Mouse (Mus musculus): Measurements from ENCODE around the gene Trim39. TPM values are rescaled to one million over a fixed set of nuclear protein-coding genes. Genes with fewer than 3 reads are reported as not detected.
A peak's percentile ranks its signal among the peaks of the same experiment; 100 is the strongest.

Gene Trim39
- polyA plus RNA-seq, 1 experiment from 2014 or later = 8.7 TPM

DNA sequence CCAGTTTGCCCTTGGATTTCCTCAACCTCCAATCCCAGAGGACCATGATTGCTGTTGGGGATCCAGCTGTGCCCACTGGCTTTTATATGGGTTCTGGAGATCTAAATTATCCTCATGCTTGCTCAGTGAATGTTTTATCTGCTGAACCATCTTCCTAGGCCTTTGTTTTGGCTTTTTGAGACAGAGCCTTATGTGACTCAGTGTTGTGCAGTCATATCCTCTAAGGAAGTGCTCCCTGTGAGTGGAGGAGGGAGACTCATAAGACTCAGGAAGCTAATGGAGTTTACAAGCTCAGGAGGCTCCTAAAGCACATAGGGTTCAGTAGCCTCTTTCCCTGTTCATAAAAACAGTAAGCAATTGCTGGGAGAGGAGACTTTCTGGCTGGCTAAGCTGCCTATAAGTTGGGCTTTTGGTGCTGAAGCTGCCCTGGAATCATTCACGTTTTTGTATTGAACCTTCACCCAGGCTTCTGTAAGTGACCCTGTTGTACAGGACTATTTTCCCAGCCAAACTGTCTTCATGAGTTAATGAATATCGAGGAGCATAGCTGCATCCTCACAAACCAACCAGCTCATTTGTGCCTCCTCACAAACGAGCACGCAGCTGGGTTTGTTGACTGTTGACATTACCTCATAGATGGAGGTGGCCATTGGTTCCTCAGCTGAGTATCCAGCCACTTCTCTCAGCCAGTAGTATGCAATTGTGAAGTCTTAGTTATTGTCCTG lies 9.6 kb upstream of the Trim39 start:
- Histone ChIP-seq H3K27me3 (ENCODE audit: control insufficient read depth, insufficient read depth, low read length) (no peaks in the 10 kb centered on the region), H3K27ac (replicated peaks in 1 of 2; ENCODE audit: control insufficient read depth in 1 of 2, insufficient read depth in 1 of 2, low read depth in 2 of 2, low read length in 2 of 2) (no peak overlapping the region), H3K4me1 (ENCODE audit: control insufficient read depth in 2 of 2, insufficient read depth in 2 of 2, low read length in 2 of 2) (no peaks in the 10 kb centered on the region), H3K9ac (ENCODE audit: low read length) (no peak overlapping the region), H3K4me3 (ENCODE audit: control insufficient read depth in 1 of 2, insufficient read depth in 1 of 2, low read depth in 1 of 2, low read length in 2 of 2) (no peak overlapping the region), H3K9me3 (ENCODE audit: control insufficient read depth, low read length) (peaks cover 7% of the 10 kb centered on the region; the same call in 1 of the 2 replicates), H3K4me2 (ENCODE audit: low read length) (no peak overlapping the region), H3K36me3 (ENCODE audit: control insufficient read depth, insufficient read depth, low read length) (peaks cover 23% of the 10 kb centered on the region)
- 90% methylated on average over 4 of the region's 4 CpGs for WGBS
- no peak for ATAC-seq (ENCODE audit: insufficient number of reproducible peaks, insufficient read depth, low FRiP score, low read depth)

DNA sequence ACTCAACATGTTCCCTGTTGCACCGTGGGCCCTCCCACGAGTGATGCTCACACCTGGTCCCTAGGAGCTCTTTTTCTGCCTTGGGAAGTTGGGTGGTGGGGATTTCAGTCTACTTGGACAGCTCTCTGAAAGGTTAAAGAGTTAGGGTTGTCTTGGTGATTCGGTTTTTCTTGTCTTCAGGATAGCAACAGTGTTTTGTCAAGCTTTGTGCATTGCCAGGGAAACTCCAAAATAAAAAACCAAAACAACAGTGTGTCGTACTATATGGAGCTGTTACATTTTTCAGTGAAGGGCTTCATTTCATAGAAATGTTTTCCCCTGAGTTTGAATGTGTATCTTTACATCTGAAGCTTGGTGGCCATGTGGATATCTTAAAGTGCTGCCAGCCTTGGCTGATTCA lies 2.7 kb upstream of the Trim39 start:
- ATAC-seq (ENCODE audit: insufficient number of reproducible peaks, insufficient read depth, low FRiP score, low read depth) = no peak
- Histone ChIP-seq H3K4me1 (ENCODE audit: control insufficient read depth in 2 of 2, insufficient read depth in 2 of 2, low read length in 2 of 2) (peaks cover 8 to 26% of the 10 kb centered on the region in 2 experiments), H3K9ac (ENCODE audit: low read length) (no peak overlapping the region), H3K9me3 (ENCODE audit: control insufficient read depth, low read length) (no peaks in the 10 kb centered on the region), H3K4me2 (ENCODE audit: low read length) (no peak overlapping the region), H3K4me3 (ENCODE audit: control insufficient read depth in 1 of 2, insufficient read depth in 1 of 2, low read depth in 1 of 2, low read length in 2 of 2) (no peak overlapping the region), H3K36me3 (ENCODE audit: control insufficient read depth, insufficient read depth, low read length) (peaks cover 30% of the 10 kb centered on the region), H3K27ac (replicated peaks in 1 of 2; ENCODE audit: control insufficient read depth in 1 of 2, insufficient read depth in 1 of 2, low read depth in 2 of 2, low read length in 2 of 2) (no peak overlapping the region), H3K27me3 (ENCODE audit: control insufficient read depth, insufficient read depth, low read length) (no peaks in the 10 kb centered on the region)
- 87% methylated on average over 4 of the region's 4 CpGs for WGBS

DNA sequence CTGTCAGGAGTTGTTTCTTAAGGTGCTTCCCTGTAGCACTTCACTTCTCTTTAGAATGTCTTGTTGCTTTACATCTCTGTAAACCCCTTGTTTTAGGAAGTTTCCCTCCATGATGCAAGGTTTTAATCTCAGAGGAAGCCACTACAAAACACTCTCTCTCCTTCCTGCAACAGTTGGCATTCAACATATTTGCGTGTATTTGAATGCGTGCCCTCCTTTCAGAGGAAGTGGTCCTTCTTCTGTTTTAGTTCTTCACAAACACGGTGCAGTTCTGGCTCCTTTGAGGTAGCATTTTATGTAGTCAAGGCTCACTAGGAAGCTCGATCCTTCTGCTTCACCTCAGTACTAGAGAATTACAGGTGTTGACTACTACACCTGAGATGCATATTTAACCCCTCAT lies 1.7 kb upstream of the Trim39 start:
- Histone ChIP-seq H3K9ac (ENCODE audit: low read length) (no peak overlapping the region), H3K4me2 (ENCODE audit: low read length) (no peak overlapping the region), H3K27ac (replicated peaks in 1 of 2; ENCODE audit: control insufficient read depth in 1 of 2, insufficient read depth in 1 of 2, low read depth in 2 of 2, low read length in 2 of 2) (no peak overlapping the region), H3K27me3 (ENCODE audit: control insufficient read depth, insufficient read depth, low read length) (no peaks in the 10 kb centered on the region), H3K4me3 (ENCODE audit: control insufficient read depth in 1 of 2, insufficient read depth in 1 of 2, low read depth in 1 of 2, low read length in 2 of 2) (no peak overlapping the region), H3K9me3 (ENCODE audit: control insufficient read depth, low read length) (no peaks in the 10 kb centered on the region), H3K36me3 (ENCODE audit: control insufficient read depth, insufficient read depth, low read length) (peaks cover 28% of the 10 kb centered on the region), H3K4me1 (ENCODE audit: control insufficient read depth in 2 of 2, insufficient read depth in 2 of 2, low read length in 2 of 2) (peaks cover 8 to 26% of the 10 kb centered on the region in 2 experiments)
- no peak for ATAC-seq (ENCODE audit: insufficient number of reproducible peaks, insufficient read depth, low FRiP score, low read depth)
- 84% methylated on average over 4 of the region's 4 CpGs for WGBS

- WGBS = 81% methylated on average over 9 of the region's 9 CpGs
- Histone ChIP-seq H3K9ac (ENCODE audit: low read length) (peak overlapping the region; percentile 95), H3K4me2 (ENCODE audit: low read length) (peak overlapping the region; percentile 81), H3K9me3 (ENCODE audit: control insufficient read depth, low read length) (no peaks in the 10 kb centered on the region), H3K27me3 (ENCODE audit: control insufficient read depth, insufficient read depth, low read length) (no peaks in the 10 kb centered on the region), H3K4me1 (ENCODE audit: control insufficient read depth in 2 of 2, insufficient read depth in 2 of 2, low read length in 2 of 2) (peaks cover 8 to 26% of the 10 kb centered on the region in 2 experiments), H3K4me3 (ENCODE audit: control insufficient read depth in 1 of 2, insufficient read depth in 1 of 2, low read depth in 1 of 2, low read length in 2 of 2) (peak overlapping the region; percentile 90 to 96; a peak in 2 of 4 replicates), H3K27ac (replicated peaks in 1 of 2; ENCODE audit: control insufficient read depth in 1 of 2, insufficient read depth in 1 of 2, low read depth in 2 of 2, low read length in 2 of 2) (no peak overlapping the region), H3K36me3 (ENCODE audit: control insufficient read depth, insufficient read depth, low read length) (peaks cover 34% of the 10 kb centered on the region)
- no peak for ATAC-seq (ENCODE audit: insufficient number of reproducible peaks, insufficient read depth, low FRiP score, low read depth)
Observed at GRCm38 (mm10) chr17:36272643-36273366, 758 bp upstream of the Trim39 start.

DNA sequence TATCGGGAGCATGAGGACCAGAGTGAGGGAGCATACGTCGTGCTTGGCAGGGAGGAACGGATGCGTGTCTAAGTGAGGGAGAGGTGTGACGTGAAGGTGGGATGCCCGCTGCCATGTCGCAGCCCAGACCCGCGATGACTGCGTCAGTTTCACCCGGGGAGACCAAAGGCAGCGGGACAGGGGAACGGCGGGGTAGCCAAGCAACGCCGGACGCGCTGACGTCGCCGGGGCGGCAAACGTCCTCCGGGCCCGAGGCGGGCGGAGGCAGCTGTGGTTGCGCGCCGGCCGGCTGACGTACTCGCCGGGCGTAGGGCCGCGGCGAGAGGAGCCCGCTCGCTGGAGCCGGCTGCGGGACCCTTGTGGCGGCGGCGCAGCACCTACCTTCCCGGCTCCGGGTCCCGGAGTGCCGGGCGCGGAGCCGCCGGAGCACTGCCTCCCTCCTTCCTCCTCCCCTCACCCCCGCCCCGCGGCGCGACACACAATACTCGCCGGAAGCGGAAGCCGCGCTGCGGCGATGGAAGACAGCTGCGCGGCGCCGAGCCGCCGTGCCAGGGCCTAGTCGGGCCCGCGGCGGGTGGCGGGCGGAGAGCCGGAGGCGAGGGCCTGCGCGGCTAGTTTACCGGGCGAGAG lies 976 bp downstream of the Trim39 start:
- ATAC-seq (ENCODE audit: insufficient number of reproducible peaks, insufficient read depth, low FRiP score, low read depth) = peak; percentile 87
- Histone ChIP-seq H3K4me2 (ENCODE audit: low read length) (peak overlapping the region; percentile 81), H3K27me3 (ENCODE audit: control insufficient read depth, insufficient read depth, low read length) (no peaks in the 10 kb centered on the region), H3K27ac (replicated peaks in 1 of 2; ENCODE audit: control insufficient read depth in 1 of 2, insufficient read depth in 1 of 2, low read depth in 2 of 2, low read length in 2 of 2) (peak overlapping the region; percentile 73 to 88), H3K36me3 (ENCODE audit: control insufficient read depth, insufficient read depth, low read length) (peaks cover 46% of the 10 kb centered on the region), H3K9me3 (ENCODE audit: control insufficient read depth, low read length) (no peaks in the 10 kb centered on the region), H3K4me3 (ENCODE audit: control insufficient read depth in 1 of 2, insufficient read depth in 1 of 2, low read depth in 1 of 2, low read length in 2 of 2) (peak overlapping the region; percentile 90 to 96), H3K4me1 (ENCODE audit: control insufficient read depth in 2 of 2, insufficient read depth in 2 of 2, low read length in 2 of 2) (peaks cover 8 to 26% of the 10 kb centered on the region in 2 experiments), H3K9ac (ENCODE audit: low read length) (peak overlapping the region; percentile 95)
- under 1% methylated on average over 60 of the region's 84 CpGs for WGBS

- no peak overlapping the region for H3K4me3 ChIP-seq (ENCODE audit: control insufficient read depth in 1 of 2, insufficient read depth in 1 of 2, low read depth in 1 of 2, low read length in 2 of 2)
- no peak overlapping the region for H3K9ac ChIP-seq (ENCODE audit: low read length)
- no peaks in the 10 kb centered on the region for H3K9me3 ChIP-seq (ENCODE audit: control insufficient read depth, low read length)
- peaks cover 79% of the 10 kb centered on the region for H3K36me3 ChIP-seq (ENCODE audit: control insufficient read depth, insufficient read depth, low read length)
- WGBS = 84% methylated on average over 5 of the region's 5 CpGs
- no peak overlapping the region for H3K4me2 ChIP-seq (ENCODE audit: low read length)
- no peak for ATAC-seq (ENCODE audit: insufficient number of reproducible peaks, insufficient read depth, low FRiP score, low read depth)
- peaks cover 0 to 5% of the 10 kb centered on the region in 2 experiments; a peak in 3 of 4 replicates for H3K4me1 ChIP-seq (ENCODE audit: control insufficient read depth in 2 of 2, insufficient read depth in 2 of 2, low read length in 2 of 2)
- no peak overlapping the region for H3K27ac ChIP-seq (replicated peaks in 1 of 2; ENCODE audit: control insufficient read depth in 1 of 2, insufficient read depth in 1 of 2, low read depth in 2 of 2, low read length in 2 of 2)
- H3K27me3 ChIP-seq (ENCODE audit: control insufficient read depth, insufficient read depth, low read length) = no peaks in the 10 kb centered on the region
Observed at GRCm38 (mm10) chr17:36265834-36266233, 6.2 kb downstream of the Trim39 start.

DNA sequence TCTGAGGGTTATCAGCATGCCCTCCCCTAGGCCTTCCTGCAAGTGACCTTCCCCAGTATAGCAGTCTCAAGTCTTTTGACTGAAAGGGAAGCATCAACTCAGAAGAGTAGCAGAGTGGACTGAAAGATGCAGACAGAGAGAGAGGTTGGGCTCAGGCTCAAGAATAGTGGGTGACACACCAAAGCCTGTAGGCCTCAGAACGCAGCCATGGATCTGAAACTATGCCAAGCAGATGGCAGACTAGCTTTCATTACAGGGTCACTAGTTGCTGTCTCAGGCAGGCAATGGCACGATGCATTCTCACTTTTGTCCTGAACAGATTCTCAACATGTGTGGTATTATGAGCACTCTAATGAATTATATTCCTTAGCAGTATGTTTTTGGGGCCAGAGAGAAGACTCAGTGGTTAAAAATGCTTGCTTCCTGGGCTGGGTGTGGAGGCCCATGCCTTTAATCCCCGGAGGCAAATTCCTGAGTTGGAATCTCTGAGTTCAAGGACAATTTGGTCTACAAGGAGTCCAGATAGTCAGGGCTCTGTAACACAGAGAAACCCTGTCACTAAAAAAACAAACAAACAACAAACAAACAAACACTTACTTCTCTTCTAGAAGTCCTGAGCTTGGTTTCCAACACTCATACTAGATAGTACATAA lies 7.6 kb downstream of the Trim39 start:
- H3K9ac ChIP-seq (ENCODE audit: low read length) = no peak overlapping the region
- H3K4me1 ChIP-seq (ENCODE audit: control insufficient read depth in 2 of 2, insufficient read depth in 2 of 2, low read length in 2 of 2) = no peaks in the 10 kb centered on the region
- 88% methylated on average over 3 of the region's 3 CpGs for WGBS
- H3K36me3 ChIP-seq (ENCODE audit: control insufficient read depth, insufficient read depth, low read length) = peaks cover 94% of the 10 kb centered on the region
- no peaks in the 10 kb centered on the region for H3K27me3 ChIP-seq (ENCODE audit: control insufficient read depth, insufficient read depth, low read length)
- H3K4me3 ChIP-seq (ENCODE audit: control insufficient read depth in 1 of 2, insufficient read depth in 1 of 2, low read depth in 1 of 2, low read length in 2 of 2) = no peak overlapping the region
- no peak overlapping the region for H3K4me2 ChIP-seq (ENCODE audit: low read length)
- ATAC-seq (ENCODE audit: insufficient number of reproducible peaks, insufficient read depth, low FRiP score, low read depth) = no peak
- H3K27ac ChIP-seq (replicated peaks in 1 of 2; ENCODE audit: control insufficient read depth in 1 of 2, insufficient read depth in 1 of 2, low read depth in 2 of 2, low read length in 2 of 2) = no peak overlapping the region
- no peaks in the 10 kb centered on the region for H3K9me3 ChIP-seq (ENCODE audit: control insufficient read depth, low read length)

Data from heart, embryonic 14.5 days (tissue).